Mouse (Mus musculus) frontal cortex, postnatal 10 days (tissue): ENCODE measurements around the gene Acy3.
"Not testable (repeated sequence)": the region's sequence is repeated elsewhere in the genome, so short reads cannot be mapped to it uniquely, and the experiment has no call there.

ENCODE experiments used
- DNase-seq, 2 experiments: peaks; one replicate each; pipeline ENCODE4 v3.0.0; 2022; ENCODE audit warnings: low spot score in 2 of 2, mixed read lengths in 1 of 2

Gene Acy3

GRCm38 (mm10) chr19:3986334-3986733 lies at the start of gene Acy3:
TSS of gene Acy3 (plus strand) at chr19:3986570.
- DNase-seq, result peak in 1 of 2 experiments; percentile 45

- no peak for DNase-seq
Observed at GRCm38 (mm10) chr19:3942315-3942714, 44.1 kb upstream of the Acy3 start.

- DNase-seq, result no peak
Observed at GRCm38 (mm10) chr19:3942986-3943735, 43.2 kb upstream of the Acy3 start.

GRCm38 (mm10) chr19:3945872-3946564 lies 40.4 kb upstream of the Acy3 start:
- DNase-seq, result no peak

- DNase-seq, result peak in 1 of 2 experiments; percentile 67
Observed at GRCm38 (mm10) chr19:3946715-3947114, 39.7 kb upstream of the Acy3 start.

GRCm38 (mm10) chr19:3947813-3948212 lies 38.6 kb upstream of the Acy3 start:
- DNase-seq, result no peak

- DNase-seq, result no peak
Observed at GRCm38 (mm10) chr19:3948546-3948945, 37.8 kb upstream of the Acy3 start.

GRCm38 (mm10) chr19:3950331-3950730 lies 36.0 kb upstream of the Acy3 start:
- DNase-seq, result no peak

GRCm38 (mm10) chr19:3951461-3951860 lies 34.9 kb upstream of the Acy3 start:
- DNase-seq, result no peak

GRCm38 (mm10) chr19:3952099-3952498 lies 34.3 kb upstream of the Acy3 start:
- DNase-seq, result no peak

GRCm38 (mm10) chr19:3955033-3955432 lies 31.3 kb upstream of the Acy3 start:
- DNase-seq, result no peak

GRCm38 (mm10) chr19:3955804-3956203 lies 30.6 kb upstream of the Acy3 start:
- DNase-seq, result no peak

GRCm38 (mm10) chr19:3957296-3958036 lies 28.9 kb upstream of the Acy3 start:
- DNase-seq, result not testable (repeated sequence)

- no peak for DNase-seq
Observed at GRCm38 (mm10) chr19:3958470-3958869, 27.9 kb upstream of the Acy3 start, which contains the start of gene Aldh3b3. TSS of gene Aldh3b3 (plus strand) at chr19:3958645.

- DNase-seq, result no peak
Observed at GRCm38 (mm10) chr19:3959030-3959429, 27.3 kb upstream of the Acy3 start.

GRCm38 (mm10) chr19:3960211-3960610 lies 26.2 kb upstream of the Acy3 start:
- no peak for DNase-seq

GRCm38 (mm10) chr19:3961805-3962204 lies 24.6 kb upstream of the Acy3 start:
- not testable (repeated sequence) for DNase-seq

GRCm38 (mm10) chr19:3962469-3962868 lies 23.9 kb upstream of the Acy3 start:
- DNase-seq, result no peak

- no peak for DNase-seq
Observed at GRCm38 (mm10) chr19:3964030-3964429, 22.3 kb upstream of the Acy3 start.

- no peak for DNase-seq
Observed at GRCm38 (mm10) chr19:3966330-3967075, 19.9 kb upstream of the Acy3 start.

GRCm38 (mm10) chr19:3967258-3967657 lies 19.1 kb upstream of the Acy3 start:
- no peak for DNase-seq

- no peak for DNase-seq
Observed at GRCm38 (mm10) chr19:3972229-3972628, 14.1 kb upstream of the Acy3 start, which contains the start of gene Aldh3b2. TSS of gene Aldh3b2 (plus strand) at chr19:3972328.
